Mouse (Mus musculus) megakaryocyte, adult 5-6 weeks (primary cell): ENCODE measurements at regions not wholly inside any gene's neighbourhood (a gene's known extent, or its start where the extent isn't known, plus 50 kb on each side); places are given as distances from the start of the nearest gene placed in this dataset.

Source experiments
- ATAC-seq: 2 replicates; pipeline ENCODE4 v1.8.0; 2016; ENCODE audit warnings: mild to moderate bottlenecking, inconsistent platforms; ENCODE audit not compliant: poor library complexity, severe bottlenecking

DNA sequence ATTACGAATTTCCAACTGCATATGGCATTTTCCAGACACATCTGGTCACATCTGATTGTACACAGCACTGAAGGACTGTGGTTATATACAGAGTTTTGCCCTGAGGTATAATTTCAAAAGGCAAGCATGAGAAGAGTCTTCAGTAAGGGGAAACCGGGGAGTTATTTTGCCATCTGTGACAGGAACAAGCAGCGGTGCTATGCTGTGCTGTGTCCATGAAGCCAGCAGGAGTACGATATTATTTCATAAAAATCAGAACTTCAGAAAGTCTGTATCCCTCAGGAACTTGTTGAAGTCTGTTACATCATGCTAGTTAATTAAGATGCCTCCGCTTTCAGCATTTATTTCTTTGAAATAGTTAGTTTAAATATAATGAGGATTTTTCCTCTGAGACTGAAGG is 163.7 kb downstream of the Calcrl start:
- no peak for ATAC-seq

DNA sequence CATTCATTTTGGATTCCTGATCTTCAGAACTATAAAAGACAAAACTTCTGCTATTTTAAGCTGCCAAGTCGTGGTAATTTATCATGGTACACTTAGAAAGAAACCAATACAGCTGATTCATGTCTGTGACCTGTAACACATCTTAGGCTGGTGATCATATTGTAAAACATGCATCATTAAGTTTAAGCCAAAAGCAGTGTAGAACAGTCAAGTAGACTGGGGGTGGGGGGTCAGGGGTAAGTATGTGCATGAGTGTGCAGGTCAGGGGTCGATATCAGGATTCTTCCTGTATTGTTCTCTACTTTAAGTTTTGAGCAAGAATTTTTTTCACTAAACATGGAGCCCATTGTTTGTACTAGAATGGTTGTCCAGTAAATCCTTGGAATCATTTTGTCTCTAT is 160.7 kb downstream of the Calcrl start:
- ATAC-seq, result no peak

DNA sequence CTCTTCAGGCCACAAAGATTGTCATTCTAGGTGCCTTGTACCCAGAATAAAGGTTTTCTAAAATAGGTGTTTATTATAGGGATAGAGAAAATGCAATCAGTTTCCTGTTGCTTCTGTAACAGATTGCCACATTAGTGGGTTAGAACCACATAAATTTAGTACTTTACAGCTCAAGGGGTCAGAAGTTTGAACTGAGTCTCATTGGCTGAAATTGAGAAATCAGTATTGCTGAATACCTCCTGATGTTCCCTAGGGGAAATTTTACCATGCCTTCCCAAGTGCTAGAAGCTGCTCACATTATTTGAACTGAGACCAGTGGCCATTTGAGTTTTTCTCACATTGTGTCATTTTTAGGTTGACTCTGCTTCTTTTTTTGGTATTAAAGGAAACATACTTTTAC is 160.2 kb downstream of the Calcrl start:
- ATAC-seq, result no peak

DNA sequence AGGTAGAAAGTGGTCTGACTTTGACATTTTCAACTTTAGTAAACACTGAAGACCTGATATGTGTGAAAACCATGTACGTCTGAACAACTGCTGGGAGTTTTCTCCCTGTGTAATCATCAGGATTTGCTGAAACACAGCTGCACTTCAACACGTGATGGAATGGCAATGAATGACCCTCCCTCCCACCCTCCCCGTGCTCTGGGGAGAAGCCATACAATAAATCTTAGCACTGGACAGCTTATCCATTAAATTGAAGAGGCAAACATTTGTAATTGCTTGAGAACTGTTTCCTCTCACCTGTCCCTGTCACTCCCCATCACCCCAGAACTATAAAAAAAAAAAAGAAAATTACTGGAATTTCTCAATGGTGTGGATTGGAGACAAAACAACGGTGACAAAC is 159.1 kb downstream of the Calcrl start:
- no peak for ATAC-seq

DNA sequence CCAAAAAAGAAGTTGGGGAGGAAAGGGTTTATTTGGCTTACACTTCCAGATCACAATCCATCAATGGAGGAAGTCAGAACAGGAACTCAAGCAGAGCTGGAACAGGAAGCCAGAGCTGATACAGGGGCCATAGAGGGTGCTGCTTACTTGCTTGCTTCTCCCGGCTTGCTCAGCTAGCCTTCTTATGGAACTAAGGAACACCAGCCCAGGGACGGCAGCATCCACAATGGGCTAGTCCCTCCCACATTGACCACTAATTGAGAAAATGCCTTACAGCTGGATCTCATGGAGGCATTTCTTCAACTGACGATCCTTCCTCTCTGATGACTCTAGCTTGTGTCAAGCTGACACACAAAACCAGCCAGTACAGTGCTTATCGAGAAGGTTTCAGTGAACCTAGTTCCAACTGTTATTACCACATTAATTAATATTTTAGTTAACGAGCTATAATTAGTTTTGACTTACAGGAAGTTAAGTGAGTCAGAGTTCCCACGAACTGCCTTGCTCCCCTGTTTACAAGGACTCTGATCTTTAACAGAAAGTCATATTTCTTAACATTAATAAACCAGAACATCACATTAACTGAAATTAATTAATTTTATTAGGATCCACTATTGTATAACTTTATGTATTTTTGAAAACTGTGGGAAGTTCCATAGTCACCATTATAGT is 158.2 kb downstream of the Calcrl start:
- ATAC-seq, result peak; percentile 82

DNA sequence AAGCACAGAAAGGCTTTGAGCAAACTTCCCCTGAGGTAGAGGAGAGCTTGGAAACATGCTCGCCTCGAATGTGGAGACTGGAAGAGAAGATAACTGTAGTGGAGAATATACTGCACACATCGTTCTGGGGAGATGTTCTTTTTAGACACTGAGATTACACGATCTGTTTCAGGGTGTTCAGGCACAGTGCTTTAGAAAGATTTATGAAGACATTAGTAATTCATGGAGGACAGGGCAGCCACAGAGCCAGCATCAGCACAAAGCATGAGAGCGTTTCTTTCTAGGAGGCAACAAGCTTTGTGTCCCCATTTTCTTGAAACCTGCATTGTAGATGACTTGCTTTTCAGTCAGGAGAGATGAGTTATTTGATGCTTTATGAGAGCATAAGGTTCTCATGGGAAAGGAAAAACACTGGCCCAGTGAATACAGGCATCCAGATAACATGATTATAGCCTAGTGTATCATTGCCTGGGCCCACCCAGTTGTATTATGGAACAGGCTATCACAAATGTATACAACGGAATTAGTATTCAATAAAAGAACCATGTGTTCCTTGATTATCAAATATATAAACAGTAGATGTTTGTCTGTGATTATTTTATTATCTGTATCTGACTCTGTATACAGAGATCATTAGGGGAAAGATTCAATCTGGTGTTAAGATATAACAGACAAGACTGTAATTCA is 151.0 kb downstream of the Calcrl start:
- no peak for ATAC-seq

DNA sequence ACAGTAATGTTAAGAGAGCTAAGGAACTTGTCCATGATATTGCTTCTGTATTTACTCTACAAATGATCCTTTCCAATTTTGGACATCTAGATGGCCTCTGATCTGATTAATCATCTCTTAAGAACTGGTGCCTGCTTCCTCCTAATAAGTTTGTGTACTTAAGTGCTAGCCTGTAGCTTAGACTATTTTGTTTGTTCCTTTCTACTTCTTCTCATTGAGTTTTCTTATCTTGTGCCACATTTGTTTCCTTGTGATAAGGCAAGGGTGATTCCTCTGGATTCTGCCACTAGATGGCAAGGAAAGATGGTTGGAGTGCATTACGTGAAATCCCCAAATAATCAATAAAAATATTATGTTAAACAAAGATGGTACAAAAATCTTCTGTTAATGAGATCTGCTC is 148.0 kb downstream of the Calcrl start:
- ATAC-seq, result no peak
